Mouse (Mus musculus) activated CD4-positive, CD25-positive, alpha-beta regulatory T cell, adult 9 weeks (primary cell): ENCODE results near the gene Ubxn10. TPM values are rescaled to one million over a fixed set of nuclear protein-coding genes. Genes with fewer than 3 reads are reported as not detected.

ENCODE experiments used
- polyA plus RNA-seq: library from polyadenylated mRNA; unstranded; fragments of 100-300 nt; shearing (Covaris generic); gene quantifications from one replicate; pipeline ENCODE4 v1.2.1, GENCODE M21; 2017

The Ubxn10 gene
- polyA plus RNA-seq = 0.10 TPM

DNA sequence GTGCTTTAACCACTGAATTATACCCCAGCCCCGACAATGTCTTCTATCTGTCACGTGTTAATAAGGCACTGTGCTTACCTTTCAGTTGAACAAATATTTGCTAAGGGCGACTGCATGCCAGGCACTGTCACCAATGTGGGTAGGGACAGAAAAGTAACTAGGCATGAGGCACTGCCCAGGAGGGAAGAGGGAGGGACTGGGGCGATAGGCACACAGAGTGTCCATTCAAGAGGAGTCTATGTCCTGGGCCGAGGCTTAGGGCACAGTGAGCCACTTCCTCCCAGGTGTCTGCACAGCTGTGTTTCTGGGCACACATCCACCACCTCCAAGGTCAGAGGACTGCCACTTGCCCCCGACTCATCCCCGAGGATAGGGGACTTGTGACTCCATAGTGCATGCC is at the start of gene Ubxn10:
TSS of gene Ubxn10 (minus strand) at position 137 of the 400 bp plus-strand sequence.

DNA sequence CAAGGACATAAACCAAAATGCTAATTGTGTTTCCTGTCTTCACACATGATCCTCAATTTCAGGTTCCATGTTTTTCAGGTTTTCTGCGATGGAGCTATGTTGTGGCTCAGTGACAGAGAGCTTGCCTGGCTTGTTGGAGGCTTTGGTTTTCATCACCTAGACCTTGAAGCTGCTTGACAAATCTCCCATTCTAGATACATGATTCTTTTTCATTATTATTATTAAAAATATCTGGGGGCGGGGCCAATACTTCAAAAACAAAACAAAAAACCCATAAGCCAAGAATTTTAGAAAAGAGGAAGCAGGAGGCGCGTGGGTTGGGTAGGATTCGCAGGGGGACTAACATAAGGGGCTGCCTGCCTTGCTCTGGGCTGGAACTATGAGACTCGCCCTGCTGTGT is 38.5 kb upstream of the Ubxn10 start, which contains the start of gene Pla2g2d:
TSS of gene Pla2g2d (plus strand) at position 301 of the 400 bp plus-strand sequence.

DNA sequence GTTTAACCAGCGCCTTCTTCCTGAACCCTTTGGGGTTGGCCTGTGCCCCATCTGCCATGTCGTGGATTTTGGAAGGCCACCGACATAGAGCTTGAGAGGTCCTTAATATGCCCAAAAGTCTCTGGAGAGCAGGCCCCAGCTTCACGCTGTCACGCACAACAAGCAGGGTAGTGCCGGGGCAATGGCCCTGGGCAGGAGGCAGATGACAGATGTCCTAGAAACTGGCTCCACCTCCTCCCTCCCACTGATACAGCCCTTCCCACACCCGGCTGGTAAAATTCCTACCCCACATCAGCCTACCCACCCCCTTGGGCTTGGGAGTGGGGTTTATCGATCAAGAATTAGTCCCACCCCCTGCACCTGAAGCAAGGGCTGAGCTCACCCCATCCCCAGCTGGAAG is 20.4 kb upstream of the Ubxn10 start, which contains the start of gene Pla2g2f:
TSS of gene Pla2g2f (minus strand) at position 211 of the 400 bp plus-strand sequence.

DNA sequence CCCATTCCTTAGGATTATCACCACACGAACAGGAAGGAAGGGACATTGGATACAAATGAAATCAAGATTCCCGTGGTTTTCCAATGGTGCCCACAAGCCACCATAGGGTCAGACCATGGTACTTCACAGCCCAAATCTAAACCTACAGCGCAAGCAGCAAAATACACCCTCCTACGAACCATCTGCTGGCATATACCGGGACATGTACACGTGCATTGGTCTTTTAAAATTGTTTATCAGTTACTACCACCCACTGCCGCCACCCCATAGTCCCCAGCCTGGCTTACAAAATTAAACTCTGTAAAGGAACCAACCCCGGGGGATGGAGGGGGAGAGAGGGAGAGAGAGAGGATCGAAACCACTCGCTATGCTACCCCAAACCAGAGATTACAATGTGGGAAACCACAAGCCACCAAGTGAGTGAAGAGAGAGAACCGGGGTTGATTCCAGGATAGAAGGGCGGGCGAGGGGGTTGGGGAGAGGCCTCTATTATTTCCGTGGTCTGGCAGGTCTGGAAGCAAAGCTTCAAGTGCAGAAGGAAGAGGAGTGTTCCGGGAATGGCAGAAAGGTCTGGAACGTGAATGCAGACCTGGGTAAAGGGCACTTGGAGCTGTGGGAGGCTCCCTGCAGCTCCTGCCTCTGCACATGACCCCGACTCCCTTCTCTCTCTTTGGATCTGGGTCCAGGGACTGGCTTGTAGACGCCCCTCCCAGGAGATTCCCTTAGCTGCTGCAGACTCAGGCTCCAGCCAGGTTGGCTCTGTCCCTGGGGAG is 12.4 kb downstream of the Ubxn10 start, which contains the start of gene Pla2g2c:
TSS of gene Pla2g2c (plus strand) at position 439 of the 773 bp plus-strand sequence.

Other genes starting within 250 kb of the Ubxn10 start
- not detected for gene Vwa5b1, start 101.3 kb downstream of the Ubxn10 start, polyA plus RNA-seq
- gene Pla2g2c, start 12.4 kb downstream of the Ubxn10 start, polyA plus RNA-seq = not detected
- gene Pla2g2f, start 20.5 kb upstream of the Ubxn10 start, polyA plus RNA-seq = not detected
- 0.90 TPM for gene Pla2g2d, start 38.6 kb upstream of the Ubxn10 start, polyA plus RNA-seq
- not detected for gene Pla2g5, start 126.3 kb upstream of the Ubxn10 start, polyA plus RNA-seq
- gene Gm13030, start 136.8 kb upstream of the Ubxn10 start, polyA plus RNA-seq = not detected
- gene Pla2g2e, start 140.8 kb upstream of the Ubxn10 start, polyA plus RNA-seq = not detected
- 0.33 TPM for gene Otud3, start 176.8 kb upstream of the Ubxn10 start, polyA plus RNA-seq
- not detected for gene Rnf186, start 229.9 kb upstream of the Ubxn10 start, polyA plus RNA-seq
- 36.8 TPM for gene Tmco4, start 235.7 kb upstream of the Ubxn10 start, polyA plus RNA-seq